Mouse (Mus musculus) layer of hippocampus, postnatal 10 days (tissue): ENCODE data around the gene Zfp609. TPM values are rescaled to one million over a fixed set of nuclear protein-coding genes. Genes with fewer than 3 reads are reported as not detected.
A peak's percentile ranks its signal among the peaks of the same experiment; 100 is the strongest.
"Not testable (repeated sequence)": the region's sequence is repeated elsewhere in the genome, so short reads cannot be mapped to it uniquely, and the experiment has no call there.

Experiments used
- DNase-seq, 2 experiments: peaks; one replicate each; pipeline ENCODE4 v3.0.0; 2021; ENCODE audit warnings: low spot score in 2 of 2
- total RNA-seq, 2 experiments: library from RNA; stranded (reverse); gene quantifications; 2 replicates each; pipeline ENCODE4 v1.2.3; 2021

Zfp609 gene
- total RNA-seq, 2 experiments from 2014 or later: 49.1 to 51.0 TPM

DNA sequence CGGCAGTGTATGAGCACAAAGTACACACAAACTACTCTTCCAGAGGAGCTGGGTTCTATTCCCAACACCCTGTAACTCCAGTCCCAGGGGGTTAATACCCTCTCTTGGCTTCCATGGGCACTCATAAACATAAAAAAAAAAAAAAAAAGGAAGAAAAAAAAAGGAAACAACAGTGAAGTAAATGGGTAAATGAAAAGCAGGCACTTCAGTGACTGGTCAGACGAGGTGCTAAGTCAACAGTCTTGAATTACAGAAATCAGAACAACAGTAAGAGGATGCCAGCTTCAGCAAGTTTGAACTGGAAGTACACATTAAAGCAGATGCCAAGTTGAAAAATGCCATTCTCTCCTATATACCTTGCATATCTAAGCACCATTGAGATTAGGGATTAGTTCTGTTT lies 7.1 kb downstream of the Zfp609 start:
- no peak for DNase-seq

DNA sequence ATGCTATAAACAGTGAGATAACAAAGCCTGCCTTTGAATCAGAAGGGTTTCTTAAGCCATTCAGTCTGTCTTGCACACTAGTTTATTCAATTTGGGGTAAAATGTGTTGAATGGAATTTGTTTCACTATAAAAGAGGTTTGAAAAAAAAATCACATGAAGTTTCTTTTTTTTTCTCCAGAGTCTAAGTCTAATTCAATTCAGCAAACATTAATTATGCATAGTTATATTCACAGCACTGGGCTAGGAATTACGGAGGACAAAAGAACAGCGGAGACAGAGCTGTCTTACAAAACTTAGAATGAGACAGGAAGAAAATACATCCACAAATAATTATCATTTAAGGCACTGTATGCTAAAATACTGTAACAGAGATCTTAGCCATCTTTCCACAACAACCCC lies 9.0 kb downstream of the Zfp609 start:
- DNase-seq: no peak

DNA sequence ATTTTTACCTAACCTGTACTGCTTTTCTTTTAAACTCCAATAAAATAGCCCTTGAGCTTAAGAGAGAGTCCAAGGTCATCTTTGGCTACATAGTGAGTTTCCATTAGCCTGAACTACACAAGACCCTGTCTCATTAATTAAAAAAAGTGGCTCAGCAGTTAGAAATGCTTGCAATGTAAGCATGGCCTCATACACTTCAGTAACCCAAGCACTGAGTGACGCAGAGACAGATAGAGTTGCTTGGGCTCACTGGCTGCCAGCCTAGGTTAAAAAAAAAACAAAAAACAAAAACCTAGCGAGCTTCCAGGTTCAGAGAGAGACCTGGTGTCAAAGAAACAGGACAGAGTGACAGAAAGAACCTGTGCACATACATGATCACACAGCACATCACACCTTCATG lies 14.5 kb downstream of the Zfp609 start:
- no peak for DNase-seq

- DNase-seq: no peak
Measured at GRCm38 (mm10) chr9:65811784-65812183, 15.6 kb downstream of the Zfp609 start.

- DNase-seq: no peak
Measured at GRCm38 (mm10) chr9:65807818-65808217, 19.5 kb downstream of the Zfp609 start.

- no peak for DNase-seq
Measured at GRCm38 (mm10) chr9:65807251-65807650, 20.1 kb downstream of the Zfp609 start.

- no peak for DNase-seq
Measured at GRCm38 (mm10) chr9:65799770-65800169, 27.6 kb downstream of the Zfp609 start.

DNA sequence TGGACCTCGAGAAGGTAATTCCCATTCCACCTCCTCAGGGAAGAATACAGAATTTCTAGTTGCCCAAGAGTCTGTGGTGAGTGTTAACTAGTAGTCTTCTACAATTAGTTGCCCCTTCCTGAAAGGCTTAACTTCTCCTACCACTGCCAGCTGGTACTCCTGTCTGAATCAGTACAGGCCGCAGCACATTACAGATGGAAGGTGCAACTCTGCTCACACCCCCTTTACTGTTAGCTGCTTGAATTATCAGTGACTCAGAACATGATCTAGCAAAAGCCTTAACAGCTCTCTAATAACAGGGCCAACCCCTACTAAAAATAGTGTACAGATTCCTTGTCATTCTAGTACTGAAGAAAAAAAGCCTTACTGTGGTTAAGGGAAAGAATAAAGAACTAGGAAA lies 31.7 kb downstream of the Zfp609 start:
- no peak for DNase-seq

DNA sequence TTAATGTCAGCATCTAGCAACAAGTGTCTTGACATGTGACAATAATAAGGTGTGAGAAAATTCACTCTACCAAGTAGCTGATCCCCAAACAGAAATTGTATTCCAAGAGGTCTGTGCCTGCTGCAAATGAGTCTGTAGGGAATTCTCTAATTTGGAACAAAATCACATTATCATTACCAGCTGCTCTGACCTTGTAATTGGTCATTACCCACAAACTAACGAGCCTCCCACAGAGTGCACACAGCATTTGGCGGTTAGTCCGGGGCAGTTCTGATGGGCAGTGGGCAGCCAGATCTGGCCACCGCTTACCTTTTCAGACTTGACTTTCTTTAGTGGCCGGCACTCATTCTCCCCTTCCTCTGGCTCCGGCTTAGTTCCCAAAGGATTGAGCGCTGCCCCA lies 33.1 kb downstream of the Zfp609 start:
- DNase-seq: no peak

DNA sequence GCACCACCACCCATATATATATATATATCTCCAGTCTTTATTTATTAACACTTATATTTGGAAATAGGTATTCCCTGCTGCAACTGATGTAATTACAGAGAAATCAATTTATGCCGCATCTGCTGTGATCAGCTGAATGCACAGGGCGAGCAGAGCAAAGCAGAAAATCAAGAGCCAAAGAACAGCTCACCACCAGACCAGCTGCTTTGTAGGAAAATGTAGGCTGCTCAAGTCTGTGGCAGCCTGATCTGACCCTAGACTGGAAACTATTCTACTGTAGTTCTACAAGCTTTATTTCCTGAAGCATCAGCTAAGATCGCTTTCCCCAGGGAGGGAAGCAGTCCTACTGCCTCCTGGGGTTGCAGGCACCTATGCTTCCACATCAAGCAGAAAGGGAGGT lies 33.9 kb downstream of the Zfp609 start:
- DNase-seq: no peak

DNA sequence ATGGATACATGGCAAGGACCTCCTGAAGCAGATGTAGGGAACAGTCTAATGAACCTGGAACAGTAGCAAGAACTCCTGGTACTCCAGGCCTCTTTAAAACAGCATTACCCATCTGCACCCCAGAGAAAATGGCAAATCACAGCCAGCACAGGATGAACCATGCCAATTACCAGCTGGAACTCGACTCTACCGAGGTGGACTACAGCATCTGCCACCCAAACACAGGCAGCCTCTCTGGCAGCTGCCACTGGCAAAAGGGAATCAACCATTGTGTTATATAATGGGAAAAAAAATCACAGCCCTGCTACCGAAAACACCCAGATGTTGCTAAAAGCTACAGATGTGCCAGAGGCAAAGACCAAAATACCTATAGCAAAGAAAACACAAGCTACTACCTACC lies 34.3 kb downstream of the Zfp609 start:
- peak; percentile 52 to 53 for DNase-seq

- no peak for DNase-seq
Measured at GRCm38 (mm10) chr9:65791846-65792245, 35.5 kb downstream of the Zfp609 start.

- no peak for DNase-seq
Measured at GRCm38 (mm10) chr9:65791106-65791505, 36.3 kb downstream of the Zfp609 start.

GRCm38 (mm10) chr9:65789788-65790187 lies 37.6 kb downstream of the Zfp609 start:
- DNase-seq: no peak

DNA sequence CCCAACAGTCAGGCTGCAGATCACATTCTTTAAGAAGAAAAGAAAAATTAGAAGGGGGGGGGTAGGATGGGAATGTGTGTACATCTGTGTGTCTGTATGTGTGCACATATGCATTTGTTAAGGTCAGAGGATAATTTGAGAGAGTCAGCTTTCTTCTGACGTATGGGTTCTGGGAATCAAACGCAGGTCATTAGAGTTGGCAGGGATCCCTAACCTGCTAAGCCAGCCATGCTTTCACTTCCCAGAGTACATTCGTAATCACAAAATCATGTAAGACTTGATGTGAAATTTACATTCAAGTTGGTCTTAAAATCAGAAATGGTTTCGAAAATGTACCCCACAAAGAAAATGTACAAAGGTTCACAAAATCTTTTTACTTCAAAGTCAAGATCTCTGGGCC lies 38.8 kb downstream of the Zfp609 start:
- no peak for DNase-seq

GRCm38 (mm10) chr9:65787829-65788344 lies 39.5 kb downstream of the Zfp609 start:
- no peak for DNase-seq

DNA sequence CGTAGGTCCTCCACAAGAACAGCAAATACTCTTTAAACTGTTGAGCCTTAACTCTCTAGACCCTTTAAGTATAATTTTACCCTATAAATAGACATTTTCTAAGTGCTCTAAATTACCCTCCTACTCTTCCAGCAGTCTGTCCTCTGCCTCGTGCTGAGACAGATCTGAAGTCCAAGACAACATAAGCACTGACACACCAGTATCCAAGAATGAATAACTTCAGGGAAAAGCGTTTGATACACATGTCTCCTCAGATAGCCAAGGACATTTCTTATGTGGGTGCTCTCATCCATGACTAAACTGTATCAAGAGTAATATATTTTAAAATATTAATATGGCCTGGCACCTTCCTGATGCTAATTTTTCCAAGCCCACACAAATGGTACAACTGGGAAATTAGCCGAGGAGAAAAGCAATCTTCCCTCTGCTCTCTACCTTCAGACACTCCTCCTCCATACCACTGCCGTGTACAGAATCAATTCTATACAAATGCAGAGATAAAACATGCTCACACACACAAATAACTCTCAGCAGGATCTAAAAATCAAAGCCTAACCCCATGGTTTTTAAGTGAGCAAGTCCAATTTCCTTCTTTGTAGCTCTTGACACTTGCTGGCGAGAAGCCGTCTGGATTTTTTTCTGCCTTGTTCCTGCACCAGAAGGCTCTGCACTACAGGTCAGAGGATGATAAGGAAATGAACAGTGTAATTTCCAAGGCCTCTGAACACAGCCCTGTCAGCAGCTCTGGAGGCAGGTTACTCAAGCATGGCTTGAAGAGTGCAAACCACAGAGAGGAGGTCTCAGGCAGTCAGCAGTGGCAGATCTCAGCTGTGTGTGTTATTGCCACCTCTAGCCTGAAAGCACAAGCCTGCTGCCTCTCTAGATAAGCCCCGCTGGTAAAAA lies 40.2 kb downstream of the Zfp609 start:
- DNase-seq: no peak

GRCm38 (mm10) chr9:65785772-65786368 lies 41.5 kb downstream of the Zfp609 start:
- no peak for DNase-seq

- not testable (repeated sequence) for DNase-seq
Measured at GRCm38 (mm10) chr9:65779619-65780018, 47.7 kb downstream of the Zfp609 start.

- no peak for DNase-seq
Measured at GRCm38 (mm10) chr9:65776874-65777432, 50.4 kb downstream of the Zfp609 start.

GRCm38 (mm10) chr9:65776137-65776872 lies 51.1 kb downstream of the Zfp609 start:
- no peak for DNase-seq
